Mouse (Mus musculus) testis, postnatal 10 days (tissue): Measurements from ENCODE around the gene Usf3.
A peak's percentile ranks its signal among the peaks of the same experiment; 100 is the strongest.

Experiments used
- DNase-seq: peaks from one replicate; pipeline ENCODE4 v3.0.0; 2021; ENCODE audit warnings: low spot score

The Usf3 gene

GRCm38 (mm10) chr16:44173155-44173941 is at the start of gene Usf3:
Usf3 (plus strand) TSS chr16:44173246.
- DNase-seq, result peak; percentile 79

GRCm38 (mm10) chr16:44123786-44124185 is 49.3 kb upstream of the Usf3 start:
- no peak for DNase-seq

- DNase-seq, result no peak
These were observed 48.3 kb upstream of the Usf3 start for GRCm38 (mm10) chr16:44124713-44125112.

- DNase-seq, result no peak
These were observed 47.6 kb upstream of the Usf3 start for GRCm38 (mm10) chr16:44125436-44125835.

GRCm38 (mm10) chr16:44126437-44126836 is 46.6 kb upstream of the Usf3 start:
- DNase-seq, result no peak

- no peak for DNase-seq
These were observed 40.7 kb upstream of the Usf3 start for GRCm38 (mm10) chr16:44132300-44132699.

GRCm38 (mm10) chr16:44133187-44133586 is 39.9 kb upstream of the Usf3 start:
- DNase-seq, result no peak

- DNase-seq, result no peak
These were observed 36.5 kb upstream of the Usf3 start for GRCm38 (mm10) chr16:44136511-44137021.

- DNase-seq, result peak; percentile 48
These were observed 34.6 kb upstream of the Usf3 start for GRCm38 (mm10) chr16:44138377-44138978.

- DNase-seq, result peak; percentile 86
These were observed 34.0 kb upstream of the Usf3 start for GRCm38 (mm10) chr16:44138979-44139535.

GRCm38 (mm10) chr16:44139536-44140185 is 33.4 kb upstream of the Usf3 start, which contains the start of the genes Atp6v1a and Naa50:
Atp6v1a (minus strand) TSS chr16:44139705.
Naa50 (plus strand) TSS chr16:44139830.
- peak; percentile 97 for DNase-seq

GRCm38 (mm10) chr16:44140186-44140787 is 32.8 kb upstream of the Usf3 start:
- peak; percentile 77 for DNase-seq

- DNase-seq, result no peak
These were observed 31.6 kb upstream of the Usf3 start for GRCm38 (mm10) chr16:44141483-44141882.

- DNase-seq, result no peak
These were observed 23.9 kb upstream of the Usf3 start for GRCm38 (mm10) chr16:44149002-44149767.

GRCm38 (mm10) chr16:44154497-44155057 is 18.5 kb upstream of the Usf3 start:
- no peak for DNase-seq

GRCm38 (mm10) chr16:44159325-44159724 is 13.7 kb upstream of the Usf3 start:
- no peak for DNase-seq

GRCm38 (mm10) chr16:44163831-44164230 is 9.2 kb upstream of the Usf3 start:
- no peak for DNase-seq

- DNase-seq, result no peak
These were observed 7.9 kb upstream of the Usf3 start for GRCm38 (mm10) chr16:44165182-44165581.

GRCm38 (mm10) chr16:44168990-44169389 is 4.1 kb upstream of the Usf3 start:
- no peak for DNase-seq

GRCm38 (mm10) chr16:44172297-44173154 is 520 bp upstream of the Usf3 start:
- peak; percentile 95 for DNase-seq
